ENCODE assay signal across 17 mouse cellular contexts in the genomic region with DNA sequence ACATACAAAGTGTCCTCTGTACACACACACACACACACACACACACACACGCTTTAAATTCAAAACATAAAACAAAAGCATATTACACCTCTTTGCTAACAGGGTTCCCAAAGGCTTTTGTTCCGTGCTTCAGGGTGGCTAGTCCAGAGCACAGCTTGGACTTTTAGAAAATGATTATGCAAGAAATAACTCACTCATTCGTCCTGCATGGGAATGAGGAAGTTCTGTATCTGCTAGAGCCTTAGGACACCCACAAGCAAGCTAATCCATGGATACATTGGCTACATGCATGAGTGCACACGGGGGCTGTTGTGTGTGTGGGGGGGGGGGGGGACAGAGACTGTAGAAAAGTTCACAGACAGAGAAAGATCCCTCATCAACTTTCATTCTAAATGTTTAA.
DNase-seq lines count a peak whose midpoint lies in the region; ATAC-seq and TF ChIP-seq lines count a peak whose summit lies in the region.
"Had no signal": no experiment of that assay in that cellular context is flagged by ENCODE, and none has a peak within 500 bp of the region (broad histone marks: within the 10 kb centered on the region; RNA-seq: fewer than 3 reads in every experiment).

No protein-coding gene starts in this region.

- 51% methylated on average over 4 of the region's 4 CpGs for WGBS in kidney, postnatal 0 days
- WGBS in heart, embryonic 12.5 days = 74% methylated on average over 4 of the region's 4 CpGs

- peaks cover 11% of the 10 kb centered on the region; the same call in 1 of the 2 replicates for H3K4me1 ChIP-seq in kidney, postnatal 0 days (replicated peaks; ENCODE audit: insufficient read depth, low read length)
- H3K4me1 ChIP-seq in heart, embryonic 12.5 days (replicated peaks) = peaks cover 31% of the 10 kb centered on the region

- peak; percentile 20 for DNase-seq in lung, postnatal 25 days (ENCODE audit: low spot score)
- no peak for DNase-seq in lung, postnatal 10 days
- no peak for DNase-seq in kidney, postnatal 0 days (ENCODE audit: low spot score)
- no peak for DNase-seq in adrenal gland, postnatal 36 days
- DNase-seq in spleen, postnatal 36 days (ENCODE audit: low spot score in 2 of 2) = no peak
- DNase-seq: adrenal gland, postnatal 14 days; cerebellum, adult 18-20 months; cerebellum, postnatal 25 days; heart, postnatal 4 days; right cerebral cortex, postnatal 4 days had no signal

- no peaks in the 10 kb centered on the region for H3K27me3 ChIP-seq in kidney, postnatal 0 days (ENCODE audit: insufficient read depth, low read length)
- H3K27me3 ChIP-seq in heart, embryonic 12.5 days (replicated peaks) = no peaks in the 10 kb centered on the region
- H3K27me3 ChIP-seq: heart, embryonic 15.5 days; limb, embryonic 13.5 days had no signal

- no peak overlapping the region for H3K4me2 ChIP-seq in kidney, postnatal 0 days (ENCODE audit: low read length)
- no peak overlapping the region for H3K4me2 ChIP-seq in heart, embryonic 12.5 days
- H3K4me2 ChIP-seq: heart, embryonic 15.5 days; limb, embryonic 13.5 days had no signal

- no peaks in the 10 kb centered on the region for H3K9me3 ChIP-seq in kidney, postnatal 0 days (replicated peaks; ENCODE audit: low read length)
- H3K9me3 ChIP-seq in heart, embryonic 12.5 days (replicated peaks) = no peaks in the 10 kb centered on the region
- H3K9me3 ChIP-seq: heart, embryonic 15.5 days; limb, embryonic 13.5 days had no signal

- no peak overlapping the region for H3K9ac ChIP-seq in kidney, postnatal 0 days (ENCODE audit: low read depth, low read length)
- no peak overlapping the region for H3K9ac ChIP-seq in heart, embryonic 12.5 days
- H3K9ac ChIP-seq: heart, embryonic 15.5 days; limb, embryonic 13.5 days; liver, embryonic 14.5 days had no signal

- no peaks in the 10 kb centered on the region for H3K36me3 ChIP-seq in kidney, postnatal 0 days (ENCODE audit: insufficient read depth, low read length)
- H3K36me3 ChIP-seq in heart, embryonic 12.5 days = no peaks in the 10 kb centered on the region
- H3K36me3 ChIP-seq: heart, embryonic 15.5 days; limb, embryonic 13.5 days had no signal

- peak overlapping the region; percentile 59; the same call in 1 of the 2 replicates for H3K27ac ChIP-seq in kidney, postnatal 0 days
- no peak overlapping the region for H3K27ac ChIP-seq in heart, embryonic 12.5 days (ENCODE audit: poor library complexity, severe bottlenecking)
- H3K27ac ChIP-seq: heart, embryonic 15.5 days; limb, embryonic 13.5 days; liver, embryonic 14.5 days; stomach, postnatal 0 days had no signal

- ATAC-seq in common myeloid progenitor, adult 5-6 weeks (replicated peaks; ENCODE audit: low read depth, poor library complexity, severe bottlenecking) = peak; percentile 91
- peak; percentile 30; the same call in 1 of the 2 replicates for ATAC-seq in kidney, postnatal 0 days (replicated peaks; ENCODE audit: low FRiP score, low read depth)
- no peak for ATAC-seq in heart, embryonic 12.5 days (ENCODE audit: insufficient number of reproducible peaks, low FRiP score)
- ATAC-seq: CD4-positive, CD25-positive, alpha-beta regulatory T cell, adult 4 months had no signal

- TF ChIP-seq CTCF in kidney, postnatal 0 days (IDR thresholded peaks at IDR 0.05; ENCODE audit: low read depth) = no peak

- no peak overlapping the region for H3K4me3 ChIP-seq in kidney, postnatal 0 days (replicated peaks; ENCODE audit: low read depth, low read length)
- no peak overlapping the region for H3K4me3 ChIP-seq in heart, embryonic 12.5 days
- H3K4me3 ChIP-seq: heart, embryonic 15.5 days; limb, embryonic 13.5 days had no signal
